Mouse (Mus musculus): ENCODE measurements around the gene Cradd.

DNA sequence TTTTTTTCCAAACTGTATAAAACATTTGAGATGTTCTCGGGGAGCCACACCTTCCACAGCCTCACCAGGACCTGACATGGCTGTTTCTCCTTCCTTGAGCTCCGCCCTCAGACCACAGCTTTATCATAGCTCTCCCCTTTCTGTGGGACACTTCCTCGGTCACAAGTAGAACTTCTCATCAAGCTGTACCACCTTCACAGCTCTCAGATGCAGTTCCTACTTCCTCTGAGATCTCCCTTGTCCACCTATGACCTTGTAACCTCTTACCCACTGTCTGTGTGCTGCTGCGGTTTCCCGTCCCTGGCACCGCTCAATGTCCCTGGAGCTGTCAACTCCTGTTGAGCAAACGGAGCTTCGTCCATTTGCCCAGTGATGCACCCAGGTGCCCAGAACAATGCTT lies 143.8 kb downstream of the Cradd start:
- TF ChIP-seq CTCF (IDR thresholded peaks at IDR 0.05; ENCODE audit: low read depth) (no peak), EP300 (IDR thresholded peaks at IDR 0.05; ENCODE audit: low read depth) (no peak)
